Mouse (Mus musculus) cortical plate, adult 2 months (tissue): ENCODE measurements around the gene 2310030G06Rik.

Experiments
- CTCF ChIP-seq: fragments of 200-500 bp; IDR thresholded peaks from 2 replicates; pipeline ENCODE4 v1.5.1; 2011; ENCODE audit warnings: mild to moderate bottlenecking, control low read depth, low read length; ENCODE audit not compliant: insufficient read depth; ENCODE audit errors: extremely low read depth
- POLR2A ChIP-seq: fragments of 200-500 bp; IDR thresholded peaks from 2 replicates; pipeline ENCODE4 v1.6.1; 2011; ENCODE audit warnings: mild to moderate bottlenecking, low read length, control low read depth; ENCODE audit not compliant: insufficient read depth; ENCODE audit errors: extremely low read depth

DNA sequence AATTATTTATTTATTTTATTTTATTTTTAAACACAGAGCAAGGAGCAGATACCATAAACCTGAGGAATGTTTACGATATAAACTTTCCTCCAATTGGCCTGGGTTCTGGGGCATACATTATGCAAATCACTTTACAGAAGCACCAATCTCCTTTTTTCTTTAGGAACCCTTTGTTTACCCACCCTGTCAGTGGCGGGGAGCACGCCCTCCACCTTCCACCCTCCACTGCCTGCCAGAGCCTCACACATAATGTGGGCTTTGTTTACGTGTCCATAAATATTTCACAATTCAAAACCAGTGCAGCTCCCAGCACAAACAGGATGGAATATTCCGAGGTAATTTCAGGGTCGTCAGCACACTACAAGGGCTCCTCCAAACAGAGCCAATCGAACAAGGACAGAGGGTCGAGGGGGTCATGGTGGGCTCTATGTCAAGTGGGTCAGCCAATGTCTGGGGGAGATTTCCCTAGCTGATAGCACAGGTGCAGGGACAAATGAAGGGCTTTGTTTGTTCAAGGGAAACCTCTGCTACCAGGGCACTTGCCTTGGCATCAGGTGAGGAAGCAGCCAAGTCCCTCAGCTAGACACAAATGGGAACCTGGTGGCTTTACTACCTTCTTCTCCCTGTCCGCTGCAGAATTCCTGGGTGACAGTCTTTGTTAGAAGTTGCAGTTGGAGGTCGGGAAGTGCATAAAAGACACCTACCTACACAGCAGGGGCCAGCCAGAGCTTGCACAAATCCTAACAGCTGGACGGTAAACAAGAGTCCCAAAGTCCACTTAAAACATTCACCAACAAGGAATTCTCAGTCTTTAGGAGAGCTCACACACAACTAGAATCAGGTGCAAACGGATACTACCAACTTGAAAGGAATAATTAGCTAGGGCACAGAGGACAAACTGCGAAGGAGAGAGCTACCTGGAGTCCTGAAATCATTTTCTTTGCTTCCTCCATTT, 53.4 kb downstream of the 2310030G06Rik start:
- TF ChIP-seq CTCF = no peak
- no peak for TF ChIP-seq POLR2A
